Mouse (Mus musculus) lung, adult 10 weeks (tissue): ENCODE data around the gene Olfr1445. TPM values are rescaled to one million over a fixed set of nuclear protein-coding genes. Genes with fewer than 3 reads are reported as not detected.

Source experiments
- polyA plus RNA-seq: library from polyadenylated mRNA; stranded (reverse); fragments of 350-450 nt; fragmentation: Illumina TruSeq; extraction: RNeasy Lipid Tissue Mini Kit (QIAGEN cat#74804); gene quantifications from one replicate; pipeline ENCODE4 v1.2.3, GENCODE M21; 2014; ENCODE audit warnings: low read depth, low replicate concordance; ENCODE audit not compliant: insufficient read depth

Gene Olfr1445
- not detected for polyA plus RNA-seq

GRCm38 (mm10) chr19:12883555-12883954, at the start of gene Olfr1445:
Olfr1445 (plus strand) TSS chr19:12883855.

GRCm38 (mm10) chr19:12846382-12846781, 37.3 kb upstream of the Olfr1445 start, which contains the start of gene Gm5244:
Gm5244 (plus strand) TSS chr19:12846682.

GRCm38 (mm10) chr19:12856983-12857382, 26.7 kb upstream of the Olfr1445 start, which contains the start of gene Olfr1444:
Olfr1444 (plus strand) TSS chr19:12857283.

GRCm38 (mm10) chr19:12893424-12893823, 9.8 kb downstream of the Olfr1445 start, which contains the start of gene Olfr1446:
Olfr1446 (minus strand) TSS chr19:12893524.

GRCm38 (mm10) chr19:12903643-12904042, 20.0 kb downstream of the Olfr1445 start, which contains the start of gene Olfr1447:
Olfr1447 (minus strand) TSS chr19:12903743.

GRCm38 (mm10) chr19:12924319-12924718, 40.7 kb downstream of the Olfr1445 start, which contains the start of gene Olfr1448:
Olfr1448 (minus strand) TSS chr19:12924419.

GRCm38 (mm10) chr19:12930540-12930939, 46.9 kb downstream of the Olfr1445 start, which contains the start of gene Olfr1449:
Olfr1449 (plus strand) TSS chr19:12930840.

Other genes starting within 250 kb of the Olfr1445 start
- not detected for gene Olfr1442, start 213.4 kb upstream of the Olfr1445 start, polyA plus RNA-seq
- gene Olfr1443, start 205.7 kb upstream of the Olfr1445 start, polyA plus RNA-seq: not detected
- not detected for gene Keg1, start 188.1 kb upstream of the Olfr1445 start, polyA plus RNA-seq
- gene Cntf, start 118.2 kb upstream of the Olfr1445 start, polyA plus RNA-seq: 1.2 TPM
- 25.7 TPM for gene Zfp91, start 87.7 kb upstream of the Olfr1445 start, polyA plus RNA-seq
- 7.3 TPM for gene Lpxn, start 87.7 kb upstream of the Olfr1445 start, polyA plus RNA-seq
- gene Gm5244, start 37.2 kb upstream of the Olfr1445 start, polyA plus RNA-seq: not detected
- not detected for gene Olfr1444, start 26.6 kb upstream of the Olfr1445 start, polyA plus RNA-seq
- gene Olfr1446, start 9.7 kb downstream of the Olfr1445 start, polyA plus RNA-seq: not detected
- gene Olfr1447, start 19.9 kb downstream of the Olfr1445 start, polyA plus RNA-seq: not detected
- not detected for gene Olfr1448, start 40.6 kb downstream of the Olfr1445 start, polyA plus RNA-seq
- gene Olfr1449, start 47.0 kb downstream of the Olfr1445 start, polyA plus RNA-seq: not detected
- gene Olfr1450, start 66.4 kb downstream of the Olfr1445 start, polyA plus RNA-seq: not detected
- gene Olfr1451, start 111.2 kb downstream of the Olfr1445 start, polyA plus RNA-seq: not detected
- not detected for gene Olfr1453, start 144.5 kb downstream of the Olfr1445 start, polyA plus RNA-seq
- gene Olfr1454, start 176.8 kb downstream of the Olfr1445 start, polyA plus RNA-seq: not detected
- gene Olfr1457, start 214.0 kb downstream of the Olfr1445 start, polyA plus RNA-seq: not detected
- gene Olfr1458, start 222.9 kb downstream of the Olfr1445 start, polyA plus RNA-seq: not detected